Mouse (Mus musculus) right cerebral cortex, postnatal 25 days (tissue): Measurements from ENCODE around the gene Eme2.

Experiments
- DNase-seq: peaks from one replicate; pipeline ENCODE4 v3.0.0; 2022

Gene Eme2

DNA sequence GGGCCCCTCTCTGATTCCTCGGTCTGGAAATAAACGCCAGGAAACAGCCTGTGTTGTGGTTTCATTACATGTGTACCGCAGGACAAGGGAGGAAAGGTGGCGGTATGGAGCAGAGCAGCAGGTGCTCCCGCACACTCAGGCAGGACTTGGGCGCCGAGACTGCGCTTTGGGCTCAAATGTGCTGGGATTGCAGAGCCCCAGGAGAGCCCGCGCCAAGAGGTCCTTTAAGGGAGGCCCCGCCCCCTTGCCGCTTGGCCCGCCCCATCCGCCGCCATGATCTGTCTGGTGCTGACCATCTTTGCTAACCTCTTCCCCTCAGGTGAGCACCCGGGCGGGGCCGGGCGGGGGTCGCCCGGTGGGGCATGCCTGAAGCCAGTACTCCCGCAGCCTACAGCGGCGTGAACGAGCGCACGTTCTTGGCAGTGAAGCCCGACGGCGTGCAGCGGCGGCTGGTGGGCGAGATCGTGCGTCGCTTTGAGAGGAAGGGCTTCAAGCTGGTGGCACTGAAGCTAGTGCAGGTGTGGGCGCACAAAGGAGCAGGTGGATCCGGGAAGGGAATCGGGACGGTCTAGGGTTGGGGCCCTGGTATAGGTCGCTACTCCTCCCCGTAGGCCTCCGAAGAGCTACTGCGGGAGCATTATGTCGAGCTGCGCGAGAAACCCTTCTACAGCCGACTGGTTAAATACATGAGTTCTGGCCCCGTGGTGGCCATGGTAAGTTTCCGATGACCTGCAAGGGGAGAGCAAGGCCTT is 1.5 kb upstream of the Eme2 start, which contains the start of gene Nme3:
Gene Nme3 (plus strand): TSS at position 260 of the 752 bp plus-strand sequence.
- peak; percentile 75 for DNase-seq

DNA sequence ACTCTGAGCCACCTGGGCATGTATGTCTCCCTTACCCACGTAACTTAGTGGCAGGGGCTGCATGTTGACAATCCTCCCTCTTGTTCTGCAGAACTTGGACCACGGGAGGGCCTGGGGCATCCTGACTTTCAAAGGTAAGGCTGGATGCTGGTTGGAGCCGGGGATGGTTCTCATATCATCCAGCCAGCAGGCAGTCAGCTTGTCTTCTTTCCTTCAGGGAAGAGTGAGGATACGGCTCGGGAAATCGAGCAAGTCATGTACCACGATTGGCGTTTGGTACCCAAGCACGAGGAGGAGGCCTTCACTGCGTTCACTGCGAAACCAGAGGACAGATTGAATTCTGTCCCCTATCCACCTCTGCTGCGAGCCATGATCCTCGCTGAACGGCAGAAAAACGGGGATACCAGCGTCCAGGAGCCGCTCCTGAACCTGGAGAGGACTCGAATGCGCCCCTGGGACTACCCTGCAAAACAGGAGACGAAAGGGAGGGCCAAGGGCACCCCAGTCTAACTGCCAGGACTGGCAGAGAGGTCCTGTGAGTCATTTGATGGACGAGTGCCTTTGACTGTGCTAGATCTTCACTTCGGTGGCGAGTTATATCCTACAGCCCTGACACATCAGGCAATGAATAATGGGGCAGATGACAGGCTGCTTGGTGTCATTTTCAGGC is 819 bp upstream of the Eme2 start:
- DNase-seq = no peak

DNA sequence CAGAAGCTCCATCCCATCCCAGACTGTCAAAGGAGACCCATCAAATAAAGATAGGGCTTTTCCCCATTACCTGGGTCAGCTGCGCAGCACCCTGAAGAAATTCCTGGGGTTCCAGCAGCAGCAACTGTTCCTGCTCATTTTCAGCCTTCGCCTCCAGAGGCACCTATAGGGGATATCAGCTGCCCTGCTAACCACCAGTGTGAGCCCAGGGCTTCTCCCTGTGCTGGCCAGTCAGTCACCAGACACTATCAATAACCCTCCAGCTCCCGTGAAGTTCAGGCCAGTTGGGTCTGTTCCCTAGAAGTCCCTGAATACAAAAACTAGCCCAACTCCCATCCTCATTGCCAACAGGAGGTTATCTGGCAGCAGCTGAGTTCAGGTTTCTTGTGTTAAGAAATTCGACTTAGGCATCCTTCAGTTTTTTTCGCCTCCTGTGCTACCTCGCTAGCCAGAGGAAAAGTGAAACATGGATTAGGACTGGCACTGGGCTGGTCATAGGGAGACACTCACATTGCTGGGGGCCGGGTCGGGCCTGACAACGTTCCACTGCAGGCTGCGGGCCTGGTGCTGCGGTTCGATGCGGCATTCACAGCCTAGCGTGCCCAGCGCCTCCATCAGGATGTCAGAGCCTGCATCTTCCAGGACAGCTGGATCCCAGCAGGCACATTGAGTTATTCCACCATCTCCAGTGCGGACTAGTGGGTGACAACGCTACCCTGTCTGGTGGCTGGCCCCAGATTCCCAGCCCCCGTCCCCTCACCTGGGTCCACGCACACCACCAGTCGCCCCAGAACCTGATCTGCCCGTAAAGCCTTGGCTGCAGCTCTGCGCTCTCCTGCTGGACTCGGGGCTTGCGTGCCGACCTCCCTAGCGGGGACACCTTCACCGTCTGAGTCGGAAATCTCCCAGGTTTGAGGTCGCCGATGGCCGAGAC is 559 bp downstream of the Eme2 start:
- DNase-seq = no peak

DNA sequence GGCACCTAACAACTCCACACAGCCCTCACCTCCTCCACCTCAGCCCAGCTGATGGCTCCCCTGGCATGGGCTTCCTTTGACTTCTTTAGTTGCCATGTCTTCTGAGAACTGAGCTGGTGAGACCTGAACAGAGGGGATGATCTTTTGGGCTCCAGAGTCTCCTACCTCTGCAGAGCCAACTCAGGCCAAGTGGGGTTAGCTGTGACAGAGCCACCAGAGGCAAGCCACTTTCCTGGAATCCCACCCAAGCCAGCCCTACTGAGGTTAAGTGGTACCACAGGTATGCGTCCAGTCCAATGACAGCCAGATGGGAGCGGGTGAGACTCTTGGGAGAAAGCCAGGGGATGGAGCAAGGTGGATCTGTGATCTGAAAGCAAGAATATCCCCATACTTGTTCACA is 1.6 kb downstream of the Eme2 start:
- DNase-seq = no peak

DNA sequence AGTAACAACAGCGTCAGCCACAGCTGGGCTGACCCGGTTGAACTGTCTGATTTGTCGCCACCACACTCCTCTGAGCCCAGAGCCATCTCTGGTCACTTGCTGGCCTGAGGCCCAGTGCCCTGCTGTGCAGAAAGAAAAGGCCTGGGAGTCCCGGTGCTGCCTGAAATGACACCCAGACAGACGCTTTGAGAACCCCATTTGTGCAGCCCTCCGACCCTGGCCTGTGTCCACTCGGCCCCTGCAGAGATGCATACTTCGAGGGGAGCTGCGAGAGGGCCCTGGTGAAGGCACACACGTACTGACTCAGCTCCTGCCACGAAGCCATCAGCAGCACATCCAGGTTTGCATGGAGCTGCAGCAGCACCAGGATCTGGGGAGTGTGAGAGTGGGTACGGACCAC is 2.1 kb downstream of the Eme2 start:
- DNase-seq = no peak

DNA sequence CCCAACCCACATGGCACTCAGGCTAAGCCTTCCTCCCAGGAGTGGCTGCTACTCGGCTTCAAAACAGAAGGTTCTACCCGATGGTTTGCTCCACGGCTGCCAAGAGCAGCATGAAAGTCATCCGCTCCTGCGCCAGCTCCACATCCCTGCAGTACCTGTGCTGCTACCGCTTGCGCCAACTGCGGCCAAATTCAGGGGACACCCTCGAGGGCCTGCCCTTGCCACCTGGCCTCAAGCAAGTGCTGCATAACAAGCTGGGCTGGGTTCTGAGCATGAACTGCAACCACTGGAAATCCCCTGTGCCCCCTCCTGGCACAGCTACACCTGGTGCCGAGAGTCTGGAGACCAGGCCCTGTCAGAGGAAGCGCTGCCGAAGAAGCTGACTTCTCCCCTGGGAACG is 3.6 kb downstream of the Eme2 start:
- no peak for DNase-seq

DNA sequence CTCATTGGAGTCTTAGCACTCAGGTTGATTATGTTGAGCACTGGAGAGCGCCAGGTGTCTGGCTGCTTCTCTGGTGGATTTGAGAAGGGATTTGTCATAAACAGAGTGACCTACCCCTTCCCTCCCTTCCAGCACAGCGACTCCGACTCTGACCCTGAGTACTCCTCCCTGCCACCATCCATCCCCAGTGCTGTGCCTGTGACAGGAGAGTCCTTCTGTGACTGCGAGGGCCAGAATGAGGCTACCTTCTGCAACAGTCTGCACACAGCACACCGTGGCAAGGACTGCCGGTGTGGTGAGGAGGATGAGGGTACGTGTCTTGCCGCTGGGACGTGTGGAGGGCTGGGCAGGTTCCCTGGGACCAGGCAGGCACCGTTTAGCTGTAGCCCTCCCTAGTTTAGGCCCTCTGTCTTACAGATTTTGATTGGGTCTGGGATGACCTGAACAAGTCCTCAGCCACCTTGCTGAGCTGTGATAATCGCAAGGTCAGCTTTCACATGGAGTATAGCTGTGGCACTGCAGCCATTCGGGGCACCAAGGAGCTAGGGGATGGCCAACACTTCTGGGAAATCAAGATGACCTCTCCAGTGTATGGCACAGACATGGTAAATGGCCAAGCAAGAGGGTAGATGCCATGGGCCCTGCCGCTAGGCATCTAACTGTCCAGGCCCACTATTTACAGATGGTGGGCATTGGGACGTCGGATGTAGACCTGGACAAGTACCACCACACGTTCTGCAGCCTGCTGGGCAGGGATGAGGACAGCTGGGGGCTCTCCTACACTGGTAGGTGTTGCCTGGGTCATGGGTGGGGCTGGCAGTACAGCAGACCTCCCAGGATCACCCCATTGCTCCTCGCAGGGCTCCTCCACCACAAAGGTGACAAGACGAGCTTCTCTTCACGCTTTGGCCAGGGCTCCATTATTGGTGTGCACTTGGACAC is 4.5 kb downstream of the Eme2 start:
- DNase-seq = no peak

DNA sequence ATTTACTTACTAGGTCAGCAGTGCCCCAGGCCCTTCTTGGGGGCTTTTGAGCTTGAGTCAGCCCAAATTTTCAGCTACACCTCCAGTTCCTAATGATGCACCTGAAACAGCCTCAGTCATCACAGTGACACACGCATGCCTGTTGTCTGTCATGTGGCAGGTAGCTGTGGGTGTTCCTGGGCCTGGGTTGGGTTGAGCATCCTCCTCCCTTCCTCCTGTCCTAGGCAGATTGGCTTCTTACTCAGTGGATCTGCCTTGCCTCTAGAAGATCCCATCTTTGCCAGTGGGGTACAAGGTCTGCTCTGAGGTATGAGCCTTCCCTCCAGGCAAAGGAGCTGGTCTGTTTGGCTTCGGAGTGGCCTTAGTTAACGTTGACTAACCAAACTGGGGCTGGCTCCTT is 6.0 kb downstream of the Eme2 start:
- no peak for DNase-seq

DNA sequence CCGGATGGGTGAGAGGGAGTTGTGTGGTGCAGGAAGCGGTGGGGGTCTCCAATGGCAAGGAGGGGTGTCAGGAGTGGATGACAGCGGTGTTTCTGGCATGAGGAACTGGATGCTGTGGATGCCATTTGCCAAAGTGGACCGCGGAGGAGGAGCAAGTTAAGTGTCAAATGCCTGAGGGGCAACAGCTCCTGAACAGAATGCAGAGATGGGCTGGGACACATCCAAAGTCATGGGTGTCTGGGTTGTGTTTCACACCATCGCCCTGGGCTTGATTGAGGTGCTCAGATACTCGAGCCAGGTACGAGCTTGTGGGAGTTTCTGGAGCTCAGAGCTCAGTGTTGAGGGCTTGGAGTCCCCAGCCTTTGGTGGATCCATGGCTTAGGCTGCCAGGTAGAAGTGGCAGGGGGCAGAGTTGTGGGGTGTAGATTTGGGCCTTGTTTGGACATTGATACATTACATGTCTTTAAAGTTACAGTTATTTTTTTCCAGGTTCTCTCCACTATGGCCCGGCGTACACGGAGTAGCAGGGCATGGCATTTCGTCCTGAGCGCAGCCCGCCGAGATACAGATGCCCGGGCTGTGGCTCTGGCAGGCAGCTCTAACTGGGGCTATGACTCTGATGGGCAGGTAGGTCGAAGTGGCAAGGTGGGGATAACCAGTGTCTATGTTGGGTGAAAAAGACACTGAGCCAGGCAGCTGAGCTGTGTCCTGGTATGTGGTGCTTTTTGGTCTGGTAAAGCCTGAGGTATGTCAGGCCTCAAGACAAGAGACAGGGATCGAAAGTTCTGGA is 7.4 kb downstream of the Eme2 start:
- no peak for DNase-seq

DNA sequence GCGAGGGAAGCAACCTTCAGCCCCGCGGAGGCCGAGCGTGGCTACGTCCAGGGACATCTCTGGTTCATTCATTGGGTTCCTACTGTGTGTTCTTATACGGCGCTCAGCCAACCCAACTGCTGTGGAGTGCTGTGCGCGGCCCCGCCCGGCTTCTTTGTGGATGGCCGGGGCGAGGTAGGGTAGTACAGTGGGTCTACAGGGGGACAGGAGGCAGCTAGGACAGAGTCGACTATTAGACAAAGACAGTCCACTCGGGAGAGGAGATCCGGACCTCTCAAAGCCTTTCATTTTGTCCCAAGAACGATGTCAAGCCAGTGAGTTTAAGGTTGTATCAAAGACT is 8.0 kb downstream of the Eme2 start:
- no peak for DNase-seq

DNA sequence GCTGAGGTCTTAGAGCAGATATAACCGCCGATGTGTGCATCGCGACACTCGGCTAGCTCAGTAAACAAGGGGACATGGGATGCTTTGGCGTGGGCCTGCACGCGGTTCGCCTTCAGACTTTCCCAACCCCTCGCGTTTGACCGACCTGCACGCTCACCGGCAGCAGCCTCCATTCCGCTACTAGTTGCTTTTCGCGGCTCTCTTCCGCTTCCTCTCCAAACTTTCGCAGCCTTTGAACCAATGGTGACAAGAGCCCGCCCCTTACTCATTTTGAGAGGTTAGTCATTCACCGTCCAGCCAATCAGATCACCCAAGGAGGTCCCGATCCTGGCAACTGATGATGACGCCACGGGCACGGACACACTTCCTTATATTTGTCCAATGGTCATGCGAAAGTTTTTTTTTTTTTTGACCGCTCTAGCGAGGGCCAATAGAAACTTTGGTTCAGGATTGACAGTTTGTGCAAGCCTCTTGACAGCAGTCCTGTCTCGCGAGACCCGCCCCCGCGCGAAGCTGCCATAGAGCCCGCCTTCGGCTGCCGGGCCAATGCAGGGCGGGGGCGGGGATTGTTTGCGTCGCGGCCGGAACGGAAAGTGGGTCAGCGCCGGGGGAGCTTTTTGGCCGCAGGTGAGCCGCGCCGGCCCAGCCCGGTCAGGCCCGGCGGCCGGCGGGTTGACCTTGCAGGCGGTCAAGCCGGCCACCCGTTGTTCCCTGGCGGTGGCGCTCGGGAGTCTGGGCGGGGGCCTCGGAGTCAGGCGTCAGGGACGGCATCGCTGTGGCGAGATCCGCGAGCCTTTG is 8.6 kb downstream of the Eme2 start, which contains the start of the genes Nubp2 and Spsb3:
Gene Nubp2 (minus strand): TSS at position 216 of the 798 bp plus-strand sequence.
Gene Spsb3 (plus strand): TSS at position 510 of the 798 bp plus-strand sequence.
- DNase-seq = peak; percentile 98

DNA sequence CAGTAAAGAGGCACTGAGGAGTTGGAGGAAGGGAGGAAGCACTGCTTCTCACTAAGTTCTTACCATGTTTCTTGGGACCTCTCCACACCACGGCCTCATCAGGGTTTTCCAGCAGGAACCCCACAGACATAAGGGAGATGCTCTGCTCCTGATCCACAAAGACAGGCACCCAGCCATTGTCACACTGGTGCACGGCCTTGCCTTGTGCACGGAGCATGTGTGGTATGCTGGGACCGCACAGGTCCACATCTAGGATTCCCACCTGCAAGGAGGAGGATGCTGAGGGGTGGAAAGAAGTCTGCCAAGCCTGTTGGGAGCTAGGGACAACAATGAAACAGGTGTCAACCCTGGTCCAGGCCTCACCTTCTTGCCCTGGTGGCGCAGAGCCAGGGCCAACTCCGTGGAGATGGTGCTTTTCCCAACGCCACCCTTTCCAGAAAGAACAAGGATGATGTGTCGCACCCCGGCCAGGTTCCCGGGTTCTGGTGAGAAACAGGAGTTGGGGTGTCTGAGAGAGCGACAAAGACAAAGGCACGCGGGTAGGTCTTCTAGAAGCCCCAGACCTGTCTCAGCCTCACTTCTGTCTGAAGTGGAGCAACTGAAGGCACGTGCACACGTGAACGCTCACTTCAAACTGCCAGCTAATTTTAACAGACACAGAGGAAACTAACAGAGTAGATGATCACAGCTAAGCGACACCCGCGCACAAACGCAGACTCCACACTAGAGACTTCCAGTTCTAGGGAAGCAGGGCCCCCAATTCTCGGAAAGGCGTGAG is 9.3 kb downstream of the Eme2 start:
- DNase-seq = no peak

DNA sequence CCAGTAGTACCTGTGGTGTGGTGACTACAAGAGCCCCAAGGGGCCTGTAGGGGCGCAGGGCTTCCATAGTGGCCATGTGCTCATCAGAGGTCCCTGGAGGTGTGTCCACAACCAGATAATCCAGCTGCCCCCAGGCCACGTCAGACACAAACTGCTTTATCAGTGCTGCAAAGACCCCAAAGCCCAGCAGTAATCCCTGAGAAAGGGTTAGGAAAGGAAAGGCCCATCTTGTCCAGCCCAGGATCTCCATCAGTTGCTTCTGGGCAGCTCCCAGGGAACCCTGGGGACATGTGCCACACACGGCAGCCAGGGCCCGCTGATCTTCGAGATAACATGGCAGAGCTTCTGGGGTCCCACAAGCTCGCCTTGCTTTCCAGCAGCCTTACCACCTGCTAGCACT is 10.5 kb downstream of the Eme2 start:
- no peak for DNase-seq

DNA sequence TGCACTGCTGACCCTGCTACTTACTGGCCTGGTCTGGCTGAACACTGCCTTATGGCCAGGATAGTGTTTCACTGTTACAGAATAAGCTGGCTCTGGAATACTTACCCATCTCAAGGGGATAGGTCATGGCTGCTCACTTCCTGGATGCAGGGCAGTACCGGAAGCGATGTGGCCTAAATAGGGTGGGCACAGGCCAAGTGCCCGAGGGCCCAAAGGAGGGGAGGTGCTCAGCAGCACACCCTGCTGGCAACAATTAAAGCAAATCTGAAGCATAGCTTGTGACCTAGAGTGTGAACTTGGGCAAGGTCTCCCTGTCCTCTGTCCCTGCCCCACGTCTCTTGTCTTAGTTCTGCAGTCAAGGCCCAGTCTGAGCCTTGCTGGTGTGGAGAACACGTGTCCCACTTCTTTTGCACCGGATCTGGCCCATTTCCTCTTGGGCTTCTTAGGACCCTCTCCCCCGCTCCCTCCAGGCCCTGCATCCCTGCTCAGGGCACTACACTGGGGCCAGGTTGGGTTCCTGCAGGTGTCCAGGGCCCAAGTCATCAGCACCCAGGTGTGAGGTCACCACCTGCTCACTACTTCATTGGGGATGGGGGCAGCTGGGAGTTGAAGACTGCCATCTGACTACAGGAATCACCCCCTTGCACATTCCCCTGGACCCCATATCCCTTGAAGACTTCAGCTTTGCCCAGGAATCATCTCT is 13.0 kb downstream of the Eme2 start:
- DNase-seq = no peak

DNA sequence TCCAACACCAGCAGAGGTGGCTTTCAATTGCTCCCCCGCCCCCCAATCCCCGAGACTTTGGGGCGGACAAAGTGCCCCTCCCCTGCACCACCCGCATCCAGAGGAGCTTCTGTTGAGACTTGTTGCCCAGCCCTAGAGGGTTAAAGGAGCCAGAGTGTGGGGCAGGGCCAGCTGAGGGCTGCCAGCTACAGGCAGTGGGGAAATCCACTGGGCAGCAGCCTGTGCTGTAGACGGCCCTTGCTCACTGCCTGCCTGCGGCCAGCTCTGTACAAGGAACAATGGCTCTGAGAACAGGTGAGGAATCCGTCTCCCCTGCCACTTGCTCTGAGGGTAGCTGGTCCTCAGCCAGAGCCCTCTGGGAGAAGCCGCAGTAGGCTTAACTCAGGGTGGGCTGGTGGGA is 16.4 kb downstream of the Eme2 start:
- DNase-seq = no peak

DNA sequence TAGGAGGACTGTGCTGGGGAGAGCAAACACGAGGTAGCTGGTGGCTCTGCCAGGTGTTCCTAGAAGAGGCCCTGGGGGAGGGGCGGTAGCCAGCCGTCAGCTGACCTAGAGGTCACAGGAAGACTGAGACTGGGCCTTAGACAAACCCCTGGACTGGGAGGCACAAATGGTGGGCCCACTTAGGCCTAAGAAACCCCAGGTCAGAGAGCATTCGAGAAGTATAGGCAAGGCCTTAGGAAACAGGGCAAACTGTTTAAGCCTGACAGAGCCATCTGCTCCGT is 16.8 kb downstream of the Eme2 start:
- no peak for DNase-seq

DNA sequence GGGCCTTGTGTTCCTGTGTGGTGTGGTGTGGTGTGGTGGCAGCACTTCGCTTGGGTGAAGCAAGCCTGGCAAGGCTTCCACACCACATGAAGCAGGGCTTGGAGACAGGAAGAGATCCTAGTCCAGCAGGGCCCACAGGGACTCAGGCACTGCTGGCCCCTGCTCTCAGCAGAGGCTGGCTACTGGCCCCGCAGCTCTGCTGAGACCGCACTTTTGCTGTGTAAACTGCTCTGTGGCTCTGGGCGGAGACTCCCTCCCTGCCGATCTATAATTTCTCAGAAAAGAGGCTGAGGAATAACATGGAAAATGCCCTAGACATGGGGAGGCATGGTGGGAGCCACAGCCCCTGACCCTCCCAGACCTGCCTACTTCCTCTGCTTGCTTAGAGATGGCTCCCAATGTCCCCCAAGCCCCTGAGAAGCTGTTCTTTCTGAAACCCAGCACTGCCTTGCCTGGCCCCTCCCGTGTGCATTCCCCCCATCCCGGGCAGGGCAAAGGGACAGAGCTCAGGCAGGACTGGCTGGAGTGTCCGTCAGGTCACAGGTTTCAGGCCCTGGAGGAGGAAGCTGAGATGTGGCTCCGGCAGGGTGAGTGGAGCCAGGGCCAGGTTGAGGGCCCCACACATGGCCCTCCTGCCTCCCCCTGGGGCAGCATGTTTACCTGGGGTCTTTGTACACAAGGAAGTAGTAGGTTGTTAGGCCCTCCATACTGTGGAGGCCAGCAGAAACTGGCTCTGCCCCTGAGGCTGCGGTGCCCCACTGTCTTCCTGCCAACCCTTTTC is 17.4 kb downstream of the Eme2 start:
- DNase-seq = no peak

DNA sequence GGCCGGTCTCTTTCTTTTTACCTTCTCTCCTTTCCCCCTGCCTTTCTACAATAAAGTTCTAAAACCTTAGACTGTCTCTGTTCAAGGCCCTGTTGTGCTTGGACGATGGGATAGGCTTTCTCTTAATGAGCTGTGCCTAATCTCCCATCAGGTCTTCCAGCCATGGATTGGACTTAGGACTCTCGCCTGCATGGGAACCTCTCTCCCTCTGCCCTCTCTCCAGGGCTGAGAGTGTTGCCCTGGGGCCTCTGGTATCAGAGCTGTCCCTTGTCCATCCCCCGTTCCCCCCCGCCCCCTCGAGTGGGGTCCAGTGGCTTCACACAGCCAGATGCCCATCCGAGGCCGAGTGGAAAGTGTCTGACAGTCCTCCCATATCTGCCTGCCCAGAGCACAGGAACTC is 19.9 kb downstream of the Eme2 start:
- DNase-seq = no peak

DNA sequence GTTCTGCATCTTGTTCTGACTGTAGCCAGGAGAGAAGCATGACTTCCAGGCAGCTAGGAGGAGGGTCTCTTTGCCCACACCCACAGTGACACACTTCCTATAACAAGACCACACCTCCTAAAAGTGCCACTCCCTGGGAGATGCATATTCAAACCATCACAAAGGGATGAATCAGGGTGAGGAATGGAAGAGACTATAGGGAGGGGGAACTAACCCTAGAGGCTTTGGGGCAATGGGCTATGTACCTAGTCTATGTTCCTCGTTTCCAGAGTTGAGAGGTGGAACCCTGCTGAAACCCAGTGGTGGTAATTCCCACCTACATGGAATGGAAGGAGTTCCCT is 20.5 kb downstream of the Eme2 start:
- DNase-seq = no peak
